Mouse (Mus musculus) embryonic fibroblast, embryonic 13.5 days (primary cell): ENCODE data around the gene Psma2.

ENCODE experiments used
- CTCF ChIP-seq: IDR thresholded peaks from 2 replicates; pipeline ENCODE4 v1.5.1; 2011; ENCODE audit warnings: mild to moderate bottlenecking, control low read depth, low read length, moderate library complexity, borderline replicate concordance; ENCODE audit not compliant: insufficient read depth
- POLR2A ChIP-seq: IDR thresholded peaks from 2 replicates; pipeline ENCODE4 v1.6.1; 2011; ENCODE audit warnings: low read depth, mild to moderate bottlenecking, control low read depth, low read length, moderate library complexity

GRCm38 (mm10) chr13:14612463-14612862 is 577 bp upstream of the Psma2 start:
- no peak for TF ChIP-seq CTCF
- TF ChIP-seq POLR2A = no peak
